Mouse (Mus musculus): ENCODE results near the gene Mapk8ip1.

Mapk8ip1 gene

GRCm38 (mm10) chr2:92401091-92401561 is at the start of gene Mapk8ip1:
Gene Mapk8ip1, minus strand, starts transcription at chr2:92401263.
- peak; percentile 32 for DNase-seq (ENCODE audit: low read depth, low spot score)

- no peak for DNase-seq (ENCODE audit: low read depth, low spot score)
These were observed 46.2 kb upstream of the Mapk8ip1 start for GRCm38 (mm10) chr2:92447121-92447740.

GRCm38 (mm10) chr2:92446656-92447055 is 45.6 kb upstream of the Mapk8ip1 start:
- DNase-seq (ENCODE audit: low read depth, low spot score), result no peak

- no peak for DNase-seq (ENCODE audit: low read depth, low spot score)
These were observed 44.8 kb upstream of the Mapk8ip1 start for GRCm38 (mm10) chr2:92445890-92446289.

- DNase-seq (ENCODE audit: low read depth, low spot score), result no peak
These were observed 43.3 kb upstream of the Mapk8ip1 start for GRCm38 (mm10) chr2:92444376-92444775.

GRCm38 (mm10) chr2:92443313-92443712 is 42.2 kb upstream of the Mapk8ip1 start:
- DNase-seq (ENCODE audit: low read depth, low spot score), result no peak

- DNase-seq (ENCODE audit: low read depth, low spot score), result no peak
These were observed 41.4 kb upstream of the Mapk8ip1 start for GRCm38 (mm10) chr2:92442419-92443001.

GRCm38 (mm10) chr2:92440432-92440831 is 39.4 kb upstream of the Mapk8ip1 start:
- DNase-seq (ENCODE audit: low read depth, low spot score), result no peak

- DNase-seq (ENCODE audit: low read depth, low spot score), result no peak
These were observed 37.5 kb upstream of the Mapk8ip1 start for GRCm38 (mm10) chr2:92438567-92438966.

GRCm38 (mm10) chr2:92437875-92438274 is 36.8 kb upstream of the Mapk8ip1 start:
- DNase-seq (ENCODE audit: low read depth, low spot score), result peak; percentile 77

GRCm38 (mm10) chr2:92437366-92437765 is 36.3 kb upstream of the Mapk8ip1 start:
- no peak for DNase-seq (ENCODE audit: low read depth, low spot score)

- no peak for DNase-seq (ENCODE audit: low read depth, low spot score)
These were observed 34.0 kb upstream of the Mapk8ip1 start for GRCm38 (mm10) chr2:92435023-92435422.

GRCm38 (mm10) chr2:92434375-92434745 is 33.3 kb upstream of the Mapk8ip1 start:
- no peak for DNase-seq (ENCODE audit: low read depth, low spot score)

- peak; percentile 98 for DNase-seq (ENCODE audit: low read depth, low spot score)
These were observed 32.7 kb upstream of the Mapk8ip1 start, which contains the start of gene Cry2 for GRCm38 (mm10) chr2:92433578-92434374. Gene Cry2, minus strand, starts transcription at chr2:92434043.

- DNase-seq (ENCODE audit: low read depth, low spot score), result no peak
These were observed 31.5 kb upstream of the Mapk8ip1 start for GRCm38 (mm10) chr2:92432299-92433295.

GRCm38 (mm10) chr2:92431611-92432179 is 30.6 kb upstream of the Mapk8ip1 start:
- DNase-seq (ENCODE audit: low read depth, low spot score), result no peak

GRCm38 (mm10) chr2:92430723-92431541 is 29.9 kb upstream of the Mapk8ip1 start:
- DNase-seq (ENCODE audit: low read depth, low spot score), result no peak

GRCm38 (mm10) chr2:92430089-92430488 is 29.0 kb upstream of the Mapk8ip1 start:
- no peak for DNase-seq (ENCODE audit: low read depth, low spot score)

- DNase-seq (ENCODE audit: low read depth, low spot score), result no peak
These were observed 26.8 kb upstream of the Mapk8ip1 start for GRCm38 (mm10) chr2:92427882-92428281.

- DNase-seq (ENCODE audit: low read depth, low spot score), result no peak
These were observed 25.4 kb upstream of the Mapk8ip1 start for GRCm38 (mm10) chr2:92426426-92426825.
